Mouse (Mus musculus): ENCODE measurements around the gene Bcl11a. TPM values are rescaled to one million over a fixed set of nuclear protein-coding genes. Genes with fewer than 3 reads are reported as not detected.

Gene Bcl11a
- polyA plus RNA-seq, 1 experiment from 2014 or later, result 95.4 TPM

- 0 out of 2 replicates have a peak, but pooled peaks cover 4% of the 10 kb centered on the region for H3K4me1 ChIP-seq (replicated peaks; ENCODE audit: control insufficient read depth, insufficient read depth, low read length)
- no peak for DNase-seq (ENCODE audit: low spot score)
- no peak overlapping the region for H3K4me2 ChIP-seq
- ATAC-seq (replicated peaks; ENCODE audit: low FRiP score), result no peak
- no peak overlapping the region for H3K9ac ChIP-seq (ENCODE audit: low read depth, low read length)
- no peak overlapping the region for H3K27ac ChIP-seq (ENCODE audit: low read depth, low read length)
- no peaks in the 10 kb centered on the region for H3K9me3 ChIP-seq (ENCODE audit: control insufficient read depth, low read length)
- H3K36me3 ChIP-seq (ENCODE audit: control insufficient read depth, insufficient read depth, low read length), result no peaks in the 10 kb centered on the region
- peaks cover 35% of the 10 kb centered on the region for H3K27me3 ChIP-seq (replicated peaks; ENCODE audit: control insufficient read depth, insufficient read depth, low read length)
- WGBS, result 36% methylated on average over 9 of the region's 9 CpGs
- H3K4me3 ChIP-seq (ENCODE audit: low read depth, low read length), result no peak overlapping the region
Measured at GRCm38 (mm10) chr11:24062495-24063096, 15.3 kb upstream of the Bcl11a start.

GRCm38 (mm10) chr11:24064221-24064620 is 13.6 kb upstream of the Bcl11a start:
- Histone ChIP-seq H3K4me3 (ENCODE audit: low read depth, low read length) (no peak overlapping the region), H3K4me1 (replicated peaks; ENCODE audit: control insufficient read depth, insufficient read depth, low read length) (0 out of 2 replicates have a peak, but pooled peaks cover 4% of the 10 kb centered on the region), H3K27ac (ENCODE audit: low read depth, low read length) (no peak overlapping the region), H3K36me3 (ENCODE audit: control insufficient read depth, insufficient read depth, low read length) (no peaks in the 10 kb centered on the region), H3K27me3 (replicated peaks; ENCODE audit: control insufficient read depth, insufficient read depth, low read length) (peaks cover 29% of the 10 kb centered on the region), H3K4me2 (no peak overlapping the region), H3K9ac (ENCODE audit: low read depth, low read length) (no peak overlapping the region), H3K9me3 (ENCODE audit: control insufficient read depth, low read length) (no peaks in the 10 kb centered on the region)
- no peak for ATAC-seq (replicated peaks; ENCODE audit: low FRiP score)
- WGBS, result 55% methylated on average over 6 of the region's 6 CpGs
- no peak for DNase-seq (ENCODE audit: low spot score)

- Histone ChIP-seq H3K4me2 (no peak overlapping the region), H3K4me3 (ENCODE audit: low read depth, low read length) (no peak overlapping the region), H3K36me3 (ENCODE audit: control insufficient read depth, insufficient read depth, low read length) (no peaks in the 10 kb centered on the region), H3K9me3 (ENCODE audit: control insufficient read depth, low read length) (no peaks in the 10 kb centered on the region), H3K27me3 (replicated peaks; ENCODE audit: control insufficient read depth, insufficient read depth, low read length) (peaks cover 23% of the 10 kb centered on the region), H3K27ac (ENCODE audit: low read depth, low read length) (no peak overlapping the region), H3K9ac (ENCODE audit: low read depth, low read length) (no peak overlapping the region), H3K4me1 (replicated peaks; ENCODE audit: control insufficient read depth, insufficient read depth, low read length) (0 out of 2 replicates have a peak, but pooled peaks cover 3% of the 10 kb centered on the region)
- ATAC-seq (replicated peaks; ENCODE audit: low FRiP score), result no peak
- WGBS, result 63% methylated on average over 4 of the region's 4 CpGs
- no peak for DNase-seq (ENCODE audit: low spot score)
Measured at GRCm38 (mm10) chr11:24065313-24065712, 12.5 kb upstream of the Bcl11a start.

GRCm38 (mm10) chr11:24074021-24074591 is 3.8 kb upstream of the Bcl11a start:
- Histone ChIP-seq H3K9ac (ENCODE audit: low read depth, low read length) (no peak overlapping the region), H3K4me2 (peak overlapping the region; percentile 98)

GRCm38 (mm10) chr11:24074634-24075104 is 3.2 kb upstream of the Bcl11a start, which contains the start of gene A830031A19Rik:
Gene A830031A19Rik, minus strand, starts transcription at chr11:24075054.
- H3K4me3 ChIP-seq (ENCODE audit: low read depth, low read length), result peak within 1 kb of the TSS; percentile 72
- peak within 1 kb of the TSS; percentile 98 for H3K4me2 ChIP-seq
- H3K27me3 ChIP-seq (replicated peaks; ENCODE audit: control insufficient read depth, insufficient read depth, low read length), result peaks cover 4% of the 10 kb centered on the region; the same call in 1 of the 2 replicates
- WGBS, result under 1% methylated on average over 11 of the region's 11 CpGs
- peaks cover 13% of the 10 kb centered on the region for H3K4me1 ChIP-seq (replicated peaks; ENCODE audit: control insufficient read depth, insufficient read depth, low read length)
- ATAC-seq (replicated peaks; ENCODE audit: low FRiP score) (0 out of 2 replicates have a peak, but pooled peaks have one; percentile 27), DNase-seq (ENCODE audit: low spot score) (no peak)
- no peaks in the 10 kb centered on the region for H3K36me3 ChIP-seq (ENCODE audit: control insufficient read depth, insufficient read depth, low read length)
- H3K27ac ChIP-seq (ENCODE audit: low read depth, low read length), result peak within 1 kb of the TSS; percentile 92; the same call in 1 of the 2 replicates
- peak within 1 kb of the TSS; percentile 87 for H3K9ac ChIP-seq (ENCODE audit: low read depth, low read length)
- no peaks in the 10 kb centered on the region for H3K9me3 ChIP-seq (ENCODE audit: control insufficient read depth, low read length)

More at GRCm38 (mm10) chr11:24074021-24074591, 3.8 kb upstream of the Bcl11a start:
- 1% methylated on average over 18 of the region's 18 CpGs for WGBS
- Histone ChIP-seq H3K36me3 (ENCODE audit: control insufficient read depth, insufficient read depth, low read length) (no peaks in the 10 kb centered on the region), H3K27me3 (replicated peaks; ENCODE audit: control insufficient read depth, insufficient read depth, low read length) (peaks cover 4% of the 10 kb centered on the region; the same call in 1 of the 2 replicates), H3K4me1 (replicated peaks; ENCODE audit: control insufficient read depth, insufficient read depth, low read length) (peaks cover 13% of the 10 kb centered on the region), H3K9me3 (ENCODE audit: control insufficient read depth, low read length) (no peaks in the 10 kb centered on the region), H3K4me3 (ENCODE audit: low read depth, low read length) (peak overlapping the region; percentile 72), H3K27ac (ENCODE audit: low read depth, low read length) (no peak overlapping the region)
- DNase-seq (ENCODE audit: low spot score), result no peak
- ATAC-seq (replicated peaks; ENCODE audit: low FRiP score), result no peak

GRCm38 (mm10) chr11:24075486-24076126 is 2.2 kb upstream of the Bcl11a start:
- no peaks in the 10 kb centered on the region for H3K9me3 ChIP-seq (ENCODE audit: control insufficient read depth, low read length)
- peaks cover 4% of the 10 kb centered on the region; the same call in 1 of the 2 replicates for H3K27me3 ChIP-seq (replicated peaks; ENCODE audit: control insufficient read depth, insufficient read depth, low read length)
- ATAC-seq (replicated peaks; ENCODE audit: low FRiP score) (no peak), DNase-seq (ENCODE audit: low spot score) (no peak)
- WGBS, result under 1% methylated on average over 17 of the region's 17 CpGs
- peak overlapping the region; percentile 87 for H3K9ac ChIP-seq (ENCODE audit: low read depth, low read length)
- H3K4me3 ChIP-seq (ENCODE audit: low read depth, low read length), result peak overlapping the region; percentile 72
- peak overlapping the region; percentile 92; the same call in 1 of the 2 replicates for H3K27ac ChIP-seq (ENCODE audit: low read depth, low read length)
- H3K4me1 ChIP-seq (replicated peaks; ENCODE audit: control insufficient read depth, insufficient read depth, low read length), result peaks cover 13% of the 10 kb centered on the region
- no peaks in the 10 kb centered on the region for H3K36me3 ChIP-seq (ENCODE audit: control insufficient read depth, insufficient read depth, low read length)
- H3K4me2 ChIP-seq, result peak overlapping the region; percentile 98

- Histone ChIP-seq H3K4me3 (ENCODE audit: low read depth, low read length) (peak overlapping the region; percentile 72), H3K4me2 (peak overlapping the region; percentile 98), H3K9ac (ENCODE audit: low read depth, low read length) (peak overlapping the region; percentile 87), H3K36me3 (ENCODE audit: control insufficient read depth, insufficient read depth, low read length) (no peaks in the 10 kb centered on the region), H3K9me3 (ENCODE audit: control insufficient read depth, low read length) (no peaks in the 10 kb centered on the region), H3K27ac (ENCODE audit: low read depth, low read length) (peak overlapping the region; percentile 92), H3K4me1 (replicated peaks; ENCODE audit: control insufficient read depth, insufficient read depth, low read length) (peaks cover 13% of the 10 kb centered on the region), H3K27me3 (replicated peaks; ENCODE audit: control insufficient read depth, insufficient read depth, low read length) (peaks cover 4% of the 10 kb centered on the region; the same call in 1 of the 2 replicates)
- ATAC-seq (replicated peaks; ENCODE audit: low FRiP score) (peak; percentile 30), DNase-seq (ENCODE audit: low spot score) (peak; percentile 84)
- WGBS, result under 1% methylated on average over 32 of the region's 32 CpGs
Measured at GRCm38 (mm10) chr11:24076127-24076650, 1.7 kb upstream of the Bcl11a start.

All from liver, embryonic 11.5 days (tissue).